Mouse (Mus musculus) CH12.LX (cell line): Measurements from ENCODE around the gene Kdm4c.

Source experiments
- BHLHE40 ChIP-seq: IDR thresholded peaks from 2 replicates; pipeline ENCODE4 v1.6.1; 2011; ENCODE audit warnings: mild to moderate bottlenecking, low read depth, low read length, improper control_type of control experiment
- CTCF ChIP-seq, 2 experiments: IDR thresholded peaks in 1 of 2; conservative IDR thresholded peaks in 1 of 2; 2 replicates each; pipeline ENCODE4 v1.5.1; 2011 to 2012; ENCODE audit warnings: low read depth in 2 of 2, low read length in 2 of 2, improper control_type of control experiment in 1 of 2, inconsistent platforms in 1 of 2, mild to moderate bottlenecking in 1 of 2, moderate library complexity in 1 of 2
- NRF1 ChIP-seq: IDR thresholded peaks from 2 replicates; pipeline ENCODE4 v1.6.1; 2014; ENCODE audit warnings: low read depth, mild to moderate bottlenecking, inconsistent platforms, low read length, improper control_type of control experiment, moderate library complexity
- TBP ChIP-seq: conservative IDR thresholded peaks from 2 replicates; pipeline ENCODE4 v1.6.1; 2011; ENCODE audit warnings: low read depth, low read length, improper control_type of control experiment
- ZNF384 ChIP-seq: IDR thresholded peaks from 2 replicates; pipeline ENCODE4 v1.6.1; 2012; ENCODE audit warnings: low read depth, low read length, improper control_type of control experiment, inconsistent platforms

GRCm38 (mm10) chr4:74386583-74386982 lies 144.3 kb downstream of the Kdm4c start:
- no peak for TF ChIP-seq TBP
- TF ChIP-seq NRF1 = no peak
- no peak for TF ChIP-seq ZNF384
- TF ChIP-seq BHLHE40 = no peak
- no peak for TF ChIP-seq CTCF (conservative IDR thresholded peaks at IDR 0.05 in 1 of 2, IDR thresholded peaks at IDR 0.05 in 1 of 2; ENCODE audit: low read depth in 2 of 2, low read length in 2 of 2)
